Mouse (Mus musculus): ENCODE results near the gene Epc2.

The Epc2 gene

GRCm38 (mm10) chr2:49450931-49451636, at the start of gene Epc2:
TSS of gene Epc2 (plus strand) at chr2:49451486.
- peak; percentile 77 for DNase-seq (ENCODE audit: low spot score)

- DNase-seq (ENCODE audit: low spot score) = no peak
These were observed 45.3 kb upstream of the Epc2 start for GRCm38 (mm10) chr2:49405954-49406353.

GRCm38 (mm10) chr2:49411685-49412084, 39.6 kb upstream of the Epc2 start:
- DNase-seq (ENCODE audit: low spot score) = no peak

- DNase-seq (ENCODE audit: low spot score) = no peak
These were observed 38.7 kb upstream of the Epc2 start for GRCm38 (mm10) chr2:49412576-49412975.

GRCm38 (mm10) chr2:49415868-49416267, 35.4 kb upstream of the Epc2 start:
- no peak for DNase-seq (ENCODE audit: low spot score)

- DNase-seq (ENCODE audit: low spot score) = no peak
These were observed 34.2 kb upstream of the Epc2 start for GRCm38 (mm10) chr2:49417018-49417604.

GRCm38 (mm10) chr2:49420396-49420795, 30.9 kb upstream of the Epc2 start:
- no peak for DNase-seq (ENCODE audit: low spot score)

- no peak for DNase-seq (ENCODE audit: low spot score)
These were observed 27.4 kb upstream of the Epc2 start for GRCm38 (mm10) chr2:49423857-49424256.

- DNase-seq (ENCODE audit: low spot score) = no peak
These were observed 26.5 kb upstream of the Epc2 start for GRCm38 (mm10) chr2:49424788-49425187.

- no peak for DNase-seq (ENCODE audit: low spot score)
These were observed 25.1 kb upstream of the Epc2 start for GRCm38 (mm10) chr2:49426175-49426574.

GRCm38 (mm10) chr2:49431015-49431414, 20.3 kb upstream of the Epc2 start:
- no peak for DNase-seq (ENCODE audit: low spot score)

- no peak for DNase-seq (ENCODE audit: low spot score)
These were observed 18.1 kb upstream of the Epc2 start for GRCm38 (mm10) chr2:49433211-49433610.

GRCm38 (mm10) chr2:49446238-49446637, 5.0 kb upstream of the Epc2 start:
- no peak for DNase-seq (ENCODE audit: low spot score)

- no peak for DNase-seq (ENCODE audit: low spot score)
These were observed 3.5 kb upstream of the Epc2 start for GRCm38 (mm10) chr2:49447586-49448475.

GRCm38 (mm10) chr2:49450467-49450866, 819 bp upstream of the Epc2 start:
- no peak for DNase-seq (ENCODE audit: low spot score)

- peak; percentile 95 for DNase-seq (ENCODE audit: low spot score)
These were observed 438 bp downstream of the Epc2 start for GRCm38 (mm10) chr2:49451637-49452211.

- peak; percentile 35 for DNase-seq (ENCODE audit: low spot score)
These were observed 1.3 kb downstream of the Epc2 start for GRCm38 (mm10) chr2:49452451-49453081.

GRCm38 (mm10) chr2:49457797-49458196, 6.5 kb downstream of the Epc2 start:
- no peak for DNase-seq (ENCODE audit: low spot score)

GRCm38 (mm10) chr2:49465672-49466222, 14.5 kb downstream of the Epc2 start:
- DNase-seq (ENCODE audit: low spot score) = no peak

GRCm38 (mm10) chr2:49467038-49467437, 15.8 kb downstream of the Epc2 start:
- DNase-seq (ENCODE audit: low spot score) = no peak

- no peak for DNase-seq (ENCODE audit: low spot score)
These were observed 19.9 kb downstream of the Epc2 start for GRCm38 (mm10) chr2:49471188-49471587.
